Mouse (Mus musculus): ENCODE measurements at regions not wholly inside any gene's neighbourhood (a gene's known extent, or its start where the extent isn't known, plus 50 kb on each side); places are given as distances from the start of the nearest gene placed in this dataset.

GRCm38 (mm10) chr2:179325242-179325641 is 117.0 kb upstream of the Cdh4 start:
- TF ChIP-seq CTCF (IDR thresholded peaks at IDR 0.05; ENCODE audit: insufficient read depth, low read length), result no peak
- no peak for TF ChIP-seq POLR2A (IDR thresholded peaks at IDR 0.05; ENCODE audit: borderline replicate concordance, extremely low read depth, low read depth, low read length)
